ENCODE assay signal across 14 mouse cellular contexts in genomic region chr12:4392590-4392989, GRCm38 (mm10).
DNase-seq lines count a peak whose midpoint lies in the region; ATAC-seq and TF ChIP-seq lines count a peak whose summit lies in the region.
"Had no signal": no experiment of that assay in that cellular context is flagged by ENCODE, and none has a peak within 500 bp of the region (broad histone marks: within the 10 kb centered on the region; RNA-seq: fewer than 3 reads in every experiment).

No protein-coding gene starts in this region.

- TF ChIP-seq CTCF in liver, adult 2 months (IDR thresholded peaks at IDR 0.05; ENCODE audit: low read depth, low read length): peak; percentile 17; the same call in 1 of the 2 replicates
- TF ChIP-seq CTCF in E14TG2a.4 (conservative IDR thresholded peaks at IDR 0.05; ENCODE audit: low read length): peak; percentile 67
- peak; percentile 14; the same call in 1 of the 2 replicates for TF ChIP-seq CTCF in cortical plate, adult 2 months (IDR thresholded peaks at IDR 0.05; ENCODE audit: extremely low read depth, insufficient read depth, low read length)

- no peaks in the 10 kb centered on the region for H3K36me3 ChIP-seq in liver, adult 2 months (ENCODE audit: control insufficient read depth, insufficient read depth, low read length)
- no peaks in the 10 kb centered on the region for H3K36me3 ChIP-seq in liver, embryonic 12.5 days
- H3K36me3 ChIP-seq in E14TG2a.4 (ENCODE audit: insufficient read depth, low read length): no peaks in the 10 kb centered on the region
- H3K36me3 ChIP-seq in forebrain, embryonic 14.5 days (ENCODE audit: control insufficient read depth, insufficient read depth, low read length): no peaks in the 10 kb centered on the region
- H3K36me3 ChIP-seq: neural tube, embryonic 15.5 days had no signal

- H3K4me2 ChIP-seq in liver, embryonic 12.5 days: no peak overlapping the region
- H3K4me2 ChIP-seq in forebrain, embryonic 14.5 days (ENCODE audit: low read length): no peak overlapping the region
- H3K4me2 ChIP-seq: neural tube, embryonic 15.5 days had no signal

- TF ChIP-seq POLR2A in liver, adult 2 months (IDR thresholded peaks at IDR 0.05; ENCODE audit: extremely low read depth, insufficient read depth, low read length): no peak
- no peak for TF ChIP-seq POLR2A in cortical plate, adult 2 months (IDR thresholded peaks at IDR 0.05; ENCODE audit: extremely low read depth, insufficient read depth, low read length)

- WGBS in liver, adult 2 months: 51% methylated on average over 2 of the region's 2 CpGs
- 40% methylated on average over 2 of the region's 2 CpGs for WGBS in liver, embryonic 12.5 days (ENCODE audit: insufficient replicate concordance)
- WGBS in forebrain, embryonic 14.5 days: 79% methylated on average over 2 of the region's 2 CpGs

- H3K4me1 ChIP-seq in liver, adult 2 months (ENCODE audit: control insufficient read depth, insufficient read depth, low read length): peaks cover 3% of the 10 kb centered on the region
- H3K4me1 ChIP-seq in liver, embryonic 12.5 days: no peaks in the 10 kb centered on the region
- H3K4me1 ChIP-seq in E14TG2a.4 (replicated peaks; ENCODE audit: low read depth, low read length): peaks cover 57% of the 10 kb centered on the region
- H3K4me1 ChIP-seq in cortical plate, adult 2 months (ENCODE audit: control insufficient read depth, insufficient read depth, low read length): no peaks in the 10 kb centered on the region; the same call in 1 of the 2 replicates
- H3K4me1 ChIP-seq in forebrain, embryonic 14.5 days (ENCODE audit: control insufficient read depth, insufficient read depth, low read length): peaks cover 2% of the 10 kb centered on the region; the same call in 1 of the 2 replicates

- H3K9me3 ChIP-seq in liver, embryonic 12.5 days (replicated peaks): no peaks in the 10 kb centered on the region
- no peaks in the 10 kb centered on the region for H3K9me3 ChIP-seq in E14TG2a.4 (ENCODE audit: low read length)
- H3K9me3 ChIP-seq in forebrain, embryonic 14.5 days (replicated peaks; ENCODE audit: control insufficient read depth, low read length): no peaks in the 10 kb centered on the region
- H3K9me3 ChIP-seq: neural tube, embryonic 15.5 days had no signal

- H3K79me2 ChIP-seq in liver, adult 2 months (ENCODE audit: control insufficient read depth, insufficient read depth, low read length): peaks cover 9% of the 10 kb centered on the region; the same call in 1 of the 2 replicates

- no peak for ATAC-seq in CD4-positive, CD25-positive, alpha-beta regulatory T cell, adult 4 months
- ATAC-seq in liver, embryonic 12.5 days: no peak
- ATAC-seq in forebrain, embryonic 14.5 days: no peak
- ATAC-seq: forebrain, postnatal 0 days had no signal

- H3K27ac ChIP-seq in liver, adult 2 months (replicated peaks; ENCODE audit: insufficient read depth, low read depth, low read length): no peak overlapping the region
- H3K27ac ChIP-seq in liver, embryonic 12.5 days: no peak overlapping the region
- H3K27ac ChIP-seq in cortical plate, adult 2 months (ENCODE audit: insufficient read depth, low read length): no peak overlapping the region
- H3K27ac ChIP-seq in forebrain, embryonic 14.5 days (ENCODE audit: low read depth, low read length): no peak overlapping the region
- H3K27ac ChIP-seq: neural tube, embryonic 15.5 days had no signal

- H3K4me3 ChIP-seq in liver, adult 2 months (ENCODE audit: insufficient read depth, low read depth, low read length): no peak overlapping the region
- H3K4me3 ChIP-seq in liver, embryonic 12.5 days: no peak overlapping the region
- 0 out of 2 replicates have a peak overlapping the region, but pooled peaks have one; percentile 7 for H3K4me3 ChIP-seq in E14TG2a.4 (replicated peaks; ENCODE audit: low read length)
- no peak overlapping the region for H3K4me3 ChIP-seq in cortical plate, adult 2 months (ENCODE audit: insufficient read depth, low read length)
- no peak overlapping the region for H3K4me3 ChIP-seq in forebrain, embryonic 14.5 days (ENCODE audit: low read depth, low read length)
- H3K4me3 ChIP-seq: neural tube, embryonic 15.5 days had no signal

- H3K27me3 ChIP-seq in liver, adult 2 months (ENCODE audit: control insufficient read depth, insufficient read depth, low read length): no peaks in the 10 kb centered on the region
- H3K27me3 ChIP-seq in liver, embryonic 12.5 days (replicated peaks): no peaks in the 10 kb centered on the region
- H3K27me3 ChIP-seq in E14TG2a.4 (ENCODE audit: insufficient read depth, low read length): no peaks in the 10 kb centered on the region
- no peaks in the 10 kb centered on the region for H3K27me3 ChIP-seq in forebrain, embryonic 14.5 days (replicated peaks; ENCODE audit: control insufficient read depth, insufficient read depth, low read length)
- H3K27me3 ChIP-seq: neural tube, embryonic 15.5 days had no signal

- peak; percentile 24 for DNase-seq in CD4-positive, CD25-positive, alpha-beta regulatory T cell, adult 2 months (ENCODE audit: low read depth, low spot score)
- DNase-seq in liver, adult 2 months (ENCODE audit: extremely low read depth, low read depth, low spot score): peak; percentile 63
- no peak for DNase-seq in forebrain, embryonic 14.5 days (ENCODE audit: low spot score)
- DNase-seq in layer of hippocampus, adult 9-10 months (ENCODE audit: low spot score): no peak
- DNase-seq: cerebellum, postnatal 36 days; forebrain, postnatal 0 days; kidney, adult 8-10 months; lung, postnatal 14 days; right cerebral cortex, adult 18-20 months had no signal

- no peak overlapping the region for H3K9ac ChIP-seq in liver, adult 2 months (ENCODE audit: low read depth, low read length)
- H3K9ac ChIP-seq in liver, embryonic 12.5 days: no peak overlapping the region
- no peak overlapping the region for H3K9ac ChIP-seq in forebrain, embryonic 14.5 days (ENCODE audit: low read length)
- H3K9ac ChIP-seq: forebrain, postnatal 0 days; neural tube, embryonic 15.5 days had no signal

Comparison
In these comparisons a context has a peak if more than half of its experiments do, and no peak if none do; other contexts are left out.
1. DNase-seq: peak in CD4-positive, CD25-positive, alpha-beta regulatory T cell, adult 2 months (single experiment) and liver, adult 2 months (single experiment); none in forebrain, embryonic 14.5 days (single experiment) and layer of hippocampus, adult 9-10 months (single experiment).
2. CTCF ChIP-seq: peak in every context shown above with its lines; median percentile 67 in E14TG2a.4; 17 in liver, adult 2 months; 14 in cortical plate, adult 2 months.